Mouse (Mus musculus) limb, embryonic 11.5 days (tissue): ENCODE measurements at regions not wholly inside any gene's neighbourhood (a gene's known extent, or its start where the extent isn't known, plus 50 kb on each side); places are given as distances from the start of the nearest gene placed in this dataset.

Experiments
- ATAC-seq: fragments of 200-750 bp; cut with Nextera tagmentation; 2 replicates; pipeline ENCODE4 v1.8.0; 2017; ENCODE audit warnings: low read depth; ENCODE audit not compliant: insufficient number of reproducible peaks, low FRiP score, low TSS enrichment
- DNase-seq: peaks from one replicate; pipeline ENCODE4 v3.0.0-alpha.2; 2015; ENCODE audit warnings: low spot score
- H3K27ac ChIP-seq: fragments of 300-500 bp; sonication (generic); replicated peaks from 2 replicates; pipeline ENCODE4 v1.5.1; 2014; ENCODE audit warnings: low read depth, mild to moderate bottlenecking, low read length
- H3K27me3 ChIP-seq: fragments of 300-500 bp; sonication (generic); 2 replicates; pipeline ENCODE4 v1.6.1; 2014; ENCODE audit warnings: mild to moderate bottlenecking, low read length, mixed read lengths; ENCODE audit not compliant: control insufficient read depth, insufficient read depth
- H3K36me3 ChIP-seq: fragments of 300-500 bp; sonication (generic); 2 replicates; pipeline ENCODE4 v1.6.1; 2014; ENCODE audit warnings: mild to moderate bottlenecking, low read length, moderate library complexity, mixed read lengths; ENCODE audit not compliant: control insufficient read depth, insufficient read depth
- H3K4me1 ChIP-seq: fragments of 300-500 bp; sonication (generic); 2 replicates; pipeline ENCODE4 v1.6.1; 2014; ENCODE audit warnings: low read length, mixed read lengths; ENCODE audit not compliant: control insufficient read depth, insufficient read depth
- H3K4me2 ChIP-seq: fragments of 300-500 bp; sonication (generic); 2 replicates; pipeline ENCODE4 v1.6.1; 2014; ENCODE audit warnings: low read depth, mild to moderate bottlenecking, moderate library complexity; ENCODE audit not compliant: severe bottlenecking
- H3K4me3 ChIP-seq: fragments of 300-500 bp; sonication (generic); 2 replicates; pipeline ENCODE4 v1.5.1; 2014; ENCODE audit warnings: low read depth, low read length
- H3K9ac ChIP-seq: fragments of 300-500 bp; sonication (generic); 2 replicates; pipeline ENCODE4 v1.6.1; 2014; ENCODE audit warnings: mild to moderate bottlenecking, low read length
- H3K9me3 ChIP-seq: fragments of 300-500 bp; sonication (generic); 2 replicates; pipeline ENCODE4 v1.6.1; 2016; ENCODE audit warnings: low read length; ENCODE audit not compliant: control insufficient read depth
- WGBS: fragments of 180-500 bp; shearing (Covaris S2); extraction: QIAGEN DNeasy Blood & Tissue Kit; methylation state at CpG from one replicate; pipeline ENCODE4 v1.1.7; 2014; 5-methylcytosine and 5-hydroxymethylcytosine counted together

- Histone ChIP-seq H3K36me3 (no peaks in the 10 kb centered on the region), H3K4me1 (no peaks in the 10 kb centered on the region), H3K4me2 (no peak overlapping the region), H3K27me3 (no peaks in the 10 kb centered on the region), H3K27ac (no peak overlapping the region), H3K9ac (no peak overlapping the region), H3K4me3 (no peak overlapping the region), H3K9me3 (no peaks in the 10 kb centered on the region)
- WGBS = 90% methylated on average over 6 of the region's 6 CpGs
- DNase-seq (no peak), ATAC-seq (no peak)
Measured at GRCm38 (mm10) chr10:9090961-9091360, 205.1 kb upstream of the Sash1 start.

- H3K9me3 ChIP-seq = no peaks in the 10 kb centered on the region
- 86% methylated on average over 3 of the region's 3 CpGs for WGBS
- no peak overlapping the region for H3K4me2 ChIP-seq
Measured at GRCm38 (mm10) chr10:9087871-9088270, 202.0 kb upstream of the Sash1 start.

GRCm38 (mm10) chr10:9087171-9087570, 201.3 kb upstream of the Sash1 start:
- Histone ChIP-seq H3K4me1 (no peaks in the 10 kb centered on the region), H3K4me3 (no peak overlapping the region), H3K36me3 (no peaks in the 10 kb centered on the region), H3K27me3 (no peaks in the 10 kb centered on the region), H3K9me3 (no peaks in the 10 kb centered on the region), H3K4me2 (no peak overlapping the region), H3K27ac (no peak overlapping the region), H3K9ac (no peak overlapping the region)
- WGBS = 75% methylated on average over 3 of the region's 3 CpGs
- no peak for DNase-seq
- ATAC-seq = no peak

More at GRCm38 (mm10) chr10:9087871-9088270, 202.0 kb upstream of the Sash1 start:
- Histone ChIP-seq H3K4me1 (no peaks in the 10 kb centered on the region), H3K27me3 (no peaks in the 10 kb centered on the region), H3K9ac (no peak overlapping the region), H3K27ac (no peak overlapping the region), H3K36me3 (no peaks in the 10 kb centered on the region), H3K4me3 (no peak overlapping the region)
- ATAC-seq (no peak), DNase-seq (no peak)

- Histone ChIP-seq H3K27ac (no peak overlapping the region), H3K27me3 (no peaks in the 10 kb centered on the region), H3K9ac (no peak overlapping the region), H3K4me2 (no peak overlapping the region), H3K4me1 (no peaks in the 10 kb centered on the region), H3K36me3 (no peaks in the 10 kb centered on the region), H3K4me3 (no peak overlapping the region), H3K9me3 (no peaks in the 10 kb centered on the region)
- no peak for ATAC-seq
- no peak for DNase-seq
- 84% methylated on average over 2 of the region's 2 CpGs for WGBS
Measured at GRCm38 (mm10) chr10:9086666-9087065, 200.8 kb upstream of the Sash1 start.

- Histone ChIP-seq H3K27ac (no peak overlapping the region), H3K36me3 (no peaks in the 10 kb centered on the region), H3K9ac (no peak overlapping the region), H3K4me1 (no peaks in the 10 kb centered on the region), H3K4me2 (no peak overlapping the region), H3K4me3 (no peak overlapping the region), H3K9me3 (no peaks in the 10 kb centered on the region), H3K27me3 (no peaks in the 10 kb centered on the region)
- ATAC-seq (no peak), DNase-seq (no peak)
- WGBS = 87% methylated on average over 7 of the region's 7 CpGs
Measured at GRCm38 (mm10) chr10:9085441-9085840, 199.6 kb upstream of the Sash1 start.

GRCm38 (mm10) chr10:9074916-9075315, 189.0 kb upstream of the Sash1 start:
- H3K9me3 ChIP-seq = no peaks in the 10 kb centered on the region
- WGBS = 92% methylated on average over 2 of the region's 2 CpGs
- no peak overlapping the region for H3K27ac ChIP-seq
- H3K9ac ChIP-seq = no peak overlapping the region
- H3K4me3 ChIP-seq = no peak overlapping the region
- H3K27me3 ChIP-seq = no peaks in the 10 kb centered on the region
- H3K4me2 ChIP-seq = no peak overlapping the region
- no peaks in the 10 kb centered on the region for H3K36me3 ChIP-seq
- no peak for DNase-seq
- ATAC-seq = no peak
- no peaks in the 10 kb centered on the region for H3K4me1 ChIP-seq

GRCm38 (mm10) chr10:9071630-9072029, 185.8 kb upstream of the Sash1 start:
- Histone ChIP-seq H3K36me3 (no peaks in the 10 kb centered on the region), H3K27me3 (no peaks in the 10 kb centered on the region), H3K27ac (no peak overlapping the region), H3K9me3 (no peaks in the 10 kb centered on the region), H3K9ac (no peak overlapping the region), H3K4me1 (no peaks in the 10 kb centered on the region), H3K4me2 (no peak overlapping the region), H3K4me3 (no peak overlapping the region)
- no peak for ATAC-seq
- 12% methylated on average over 5 of the region's 5 CpGs for WGBS
- peak; percentile 51 for DNase-seq

GRCm38 (mm10) chr10:9069608-9070190, 183.8 kb upstream of the Sash1 start:
- 76% methylated on average over 13 of the region's 13 CpGs for WGBS
- Histone ChIP-seq H3K27me3 (no peaks in the 10 kb centered on the region), H3K9ac (no peak overlapping the region), H3K36me3 (no peaks in the 10 kb centered on the region), H3K4me2 (no peak overlapping the region), H3K4me1 (no peaks in the 10 kb centered on the region), H3K27ac (no peak overlapping the region), H3K4me3 (no peak overlapping the region), H3K9me3 (no peaks in the 10 kb centered on the region)
- ATAC-seq (no peak), DNase-seq (no peak)

- 88% methylated on average over 3 of the region's 3 CpGs for WGBS
- Histone ChIP-seq H3K9ac (no peak overlapping the region), H3K4me3 (no peak overlapping the region), H3K27me3 (no peaks in the 10 kb centered on the region), H3K4me1 (no peaks in the 10 kb centered on the region), H3K4me2 (no peak overlapping the region), H3K36me3 (no peaks in the 10 kb centered on the region), H3K9me3 (no peaks in the 10 kb centered on the region), H3K27ac (no peak overlapping the region)
- DNase-seq = no peak
- no peak for ATAC-seq
Measured at GRCm38 (mm10) chr10:9066566-9066965, 180.7 kb upstream of the Sash1 start.
